25 mouse cellular contexts compared by ENCODE assay signal in the genomic region with DNA sequence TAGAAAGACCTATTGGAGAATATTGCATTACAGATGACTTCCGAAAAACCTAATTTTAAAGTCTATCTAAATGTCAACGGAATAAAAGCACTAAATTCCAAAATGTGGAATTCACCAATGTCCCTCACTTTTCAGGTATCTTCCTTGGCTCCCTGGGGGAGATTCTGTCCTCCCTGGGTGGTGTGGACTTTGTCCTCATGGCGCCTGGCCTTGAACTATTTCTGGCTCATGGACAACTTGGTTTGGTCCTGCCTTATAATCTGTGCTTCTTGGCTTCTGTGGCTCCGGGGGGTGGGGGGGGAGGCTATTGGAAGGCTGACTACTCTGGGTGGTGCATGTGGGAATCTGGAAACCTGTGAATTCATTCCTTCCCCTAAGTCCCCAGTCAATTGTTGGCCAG.
A peak's percentile ranks its signal among the peaks of the same experiment; 100 is the strongest.
DNase-seq lines count a peak whose midpoint lies in the region; ATAC-seq and TF ChIP-seq lines count a peak whose summit lies in the region.
"Had no signal": no experiment of that assay in that cellular context is flagged by ENCODE, and none has a peak within 500 bp of the region (broad histone marks: within the 10 kb centered on the region; RNA-seq: fewer than 3 reads in every experiment).

No protein-coding gene starts in this region.

- no peaks in the 10 kb centered on the region for H3K4me1 ChIP-seq in kidney, embryonic 16.5 days (ENCODE audit: insufficient read depth, low read length)
- H3K4me1 ChIP-seq in kidney, adult 2 months (ENCODE audit: control insufficient read depth, insufficient read depth, low read length): no peaks in the 10 kb centered on the region
- no peaks in the 10 kb centered on the region for H3K4me1 ChIP-seq in kidney, embryonic 14.5 days (ENCODE audit: control insufficient read depth, insufficient read depth, low read length)
- no peaks in the 10 kb centered on the region for H3K4me1 ChIP-seq in midbrain, embryonic 11.5 days (ENCODE audit: control insufficient read depth, insufficient read depth, low read length)
- no peaks in the 10 kb centered on the region for H3K4me1 ChIP-seq in midbrain, embryonic 16.5 days (ENCODE audit: control insufficient read depth, insufficient read depth, low read length)
- H3K4me1 ChIP-seq: embryonic facial prominence, embryonic 13.5 days; embryonic facial prominence, embryonic 15.5 days; forebrain, embryonic 12.5 days had no signal

- H3K9ac ChIP-seq in kidney, embryonic 16.5 days (replicated peaks; ENCODE audit: low read length): no peak overlapping the region
- no peak overlapping the region for H3K9ac ChIP-seq in kidney, embryonic 14.5 days (ENCODE audit: low read depth, low read length)
- H3K9ac ChIP-seq in midbrain, embryonic 11.5 days (ENCODE audit: low read length): no peak overlapping the region
- H3K9ac ChIP-seq in midbrain, embryonic 16.5 days (ENCODE audit: low read depth, low read length): no peak overlapping the region
- H3K9ac ChIP-seq: embryonic facial prominence, embryonic 13.5 days; embryonic facial prominence, embryonic 15.5 days; forebrain, embryonic 12.5 days had no signal

- no peak for ATAC-seq in kidney, embryonic 16.5 days (ENCODE audit: low FRiP score, low TSS enrichment)
- ATAC-seq in kidney, embryonic 14.5 days (ENCODE audit: low FRiP score, low TSS enrichment): no peak
- ATAC-seq in midbrain, embryonic 11.5 days (ENCODE audit: low FRiP score): no peak
- ATAC-seq in midbrain, embryonic 16.5 days: no peak
- ATAC-seq: forebrain, embryonic 14.5 days had no signal

- no peaks in the 10 kb centered on the region for H3K27me3 ChIP-seq in kidney, embryonic 16.5 days (ENCODE audit: insufficient read depth, low read length)
- no peaks in the 10 kb centered on the region for H3K27me3 ChIP-seq in kidney, adult 2 months (replicated peaks; ENCODE audit: control insufficient read depth, insufficient read depth, low read length)
- H3K27me3 ChIP-seq in kidney, embryonic 14.5 days (ENCODE audit: control insufficient read depth, insufficient read depth, low read length): no peaks in the 10 kb centered on the region
- no peaks in the 10 kb centered on the region for H3K27me3 ChIP-seq in midbrain, embryonic 11.5 days (ENCODE audit: control insufficient read depth, insufficient read depth, low read length)
- no peaks in the 10 kb centered on the region for H3K27me3 ChIP-seq in midbrain, embryonic 16.5 days (ENCODE audit: control insufficient read depth, insufficient read depth, low read depth, low read length)
- H3K27me3 ChIP-seq: embryonic facial prominence, embryonic 13.5 days; embryonic facial prominence, embryonic 15.5 days; forebrain, embryonic 12.5 days had no signal

- 86% methylated on average over 4 of the region's 4 CpGs for WGBS in kidney, embryonic 16.5 days
- 67% methylated on average over 4 of the region's 4 CpGs for WGBS in kidney, adult 2 months
- 92% methylated on average over 4 of the region's 4 CpGs for WGBS in kidney, embryonic 14.5 days
- 85% methylated on average over 4 of the region's 4 CpGs for WGBS in midbrain, embryonic 11.5 days
- 88% methylated on average over 4 of the region's 4 CpGs for WGBS in midbrain, embryonic 16.5 days

- DNase-seq in kidney, adult 11 months: peak; percentile 53
- peak; percentile 81 for DNase-seq in kidney, adult 2 months
- peak; percentile 81 for DNase-seq in kidney, adult 9 months
- no peak for DNase-seq in kidney, postnatal 4 days
- peak; percentile 35 for DNase-seq in midbrain, embryonic 11.5 days (ENCODE audit: low spot score, missing footprints)
- DNase-seq: adrenal gland, adult 2 months; adrenal gland, postnatal 10 days; adrenal gland, postnatal 25 days; B cell, adult 2 months; cerebellum, adult 11 months; cerebellum, adult 18-20 months; cerebellum, adult 8-10 months; cerebellum, adult 9-11 months; cerebellum, postnatal 14 days; cerebellum, postnatal 36 days; embryo, embryonic 11 days had no signal

- no peaks in the 10 kb centered on the region for H3K9me3 ChIP-seq in kidney, embryonic 16.5 days (ENCODE audit: low read length)
- H3K9me3 ChIP-seq in kidney, embryonic 14.5 days (ENCODE audit: control insufficient read depth, low read length): no peaks in the 10 kb centered on the region
- no peaks in the 10 kb centered on the region for H3K9me3 ChIP-seq in midbrain, embryonic 11.5 days (ENCODE audit: control insufficient read depth, low read length)
- H3K9me3 ChIP-seq in midbrain, embryonic 16.5 days (replicated peaks; ENCODE audit: control insufficient read depth, low read length, poor library complexity, severe bottlenecking): no peaks in the 10 kb centered on the region
- H3K9me3 ChIP-seq: embryonic facial prominence, embryonic 13.5 days; embryonic facial prominence, embryonic 15.5 days; forebrain, embryonic 10.5 days; forebrain, embryonic 12.5 days had no signal

- no peak overlapping the region for H3K4me2 ChIP-seq in kidney, embryonic 16.5 days (replicated peaks; ENCODE audit: low read depth, low read length)
- no peak overlapping the region for H3K4me2 ChIP-seq in kidney, embryonic 14.5 days (replicated peaks; ENCODE audit: low read depth, low read length)
- H3K4me2 ChIP-seq in midbrain, embryonic 11.5 days: no peak overlapping the region
- H3K4me2 ChIP-seq in midbrain, embryonic 16.5 days (ENCODE audit: low read length): no peak overlapping the region
- H3K4me2 ChIP-seq: embryonic facial prominence, embryonic 13.5 days; embryonic facial prominence, embryonic 15.5 days; forebrain, embryonic 12.5 days had no signal

- H3K27ac ChIP-seq in kidney, embryonic 16.5 days (ENCODE audit: low read length): no peak overlapping the region
- H3K27ac ChIP-seq in kidney, adult 2 months (ENCODE audit: insufficient read depth, low read depth, low read length): no peak overlapping the region; the same call in 1 of the 2 replicates
- no peak overlapping the region for H3K27ac ChIP-seq in kidney, embryonic 14.5 days (ENCODE audit: low read depth, low read length)
- no peak overlapping the region for H3K27ac ChIP-seq in midbrain, embryonic 11.5 days (ENCODE audit: low read depth, low read length)
- no peak overlapping the region for H3K27ac ChIP-seq in midbrain, embryonic 16.5 days (ENCODE audit: low read length)
- H3K27ac ChIP-seq: embryonic facial prominence, embryonic 13.5 days; embryonic facial prominence, embryonic 15.5 days; forebrain, embryonic 10.5 days; forebrain, embryonic 12.5 days had no signal

- TF ChIP-seq CTCF in kidney, adult 2 months (conservative IDR thresholded peaks at IDR 0.05; ENCODE audit: insufficient read depth, insufficient read length, low read depth, low read length): no peak

- TF ChIP-seq POLR2A in kidney, adult 2 months (IDR thresholded peaks at IDR 0.05; ENCODE audit: low read depth, low read length): no peak

- H3K4me3 ChIP-seq in kidney, embryonic 16.5 days (ENCODE audit: low read length): no peak overlapping the region
- no peak overlapping the region for H3K4me3 ChIP-seq in kidney, adult 2 months (ENCODE audit: insufficient read depth, low read depth, low read length)
- H3K4me3 ChIP-seq in kidney, embryonic 14.5 days (ENCODE audit: low read length): no peak overlapping the region
- no peak overlapping the region for H3K4me3 ChIP-seq in midbrain, embryonic 11.5 days (ENCODE audit: low read depth, low read length)
- H3K4me3 ChIP-seq in midbrain, embryonic 16.5 days (ENCODE audit: low read depth, low read length): no peak overlapping the region
- H3K4me3 ChIP-seq: embryonic facial prominence, embryonic 13.5 days; embryonic facial prominence, embryonic 15.5 days; erythroblast, embryonic 14.5 days; forebrain, embryonic 10.5 days; forebrain, embryonic 12.5 days had no signal

- H3K36me3 ChIP-seq in kidney, embryonic 16.5 days (ENCODE audit: insufficient read depth, low read length): no peaks in the 10 kb centered on the region
- H3K36me3 ChIP-seq in kidney, adult 2 months (ENCODE audit: control insufficient read depth, insufficient read depth, low read length): no peaks in the 10 kb centered on the region
- no peaks in the 10 kb centered on the region for H3K36me3 ChIP-seq in kidney, embryonic 14.5 days (ENCODE audit: control insufficient read depth, insufficient read depth, low read length)
- H3K36me3 ChIP-seq in midbrain, embryonic 11.5 days (ENCODE audit: control insufficient read depth, insufficient read depth, low read length): no peaks in the 10 kb centered on the region
- no peaks in the 10 kb centered on the region for H3K36me3 ChIP-seq in midbrain, embryonic 16.5 days (ENCODE audit: control insufficient read depth, insufficient read depth, low read length)
- H3K36me3 ChIP-seq: embryonic facial prominence, embryonic 13.5 days; embryonic facial prominence, embryonic 15.5 days; forebrain, embryonic 10.5 days; forebrain, embryonic 12.5 days had no signal

Comparison
In these comparisons a context has a peak if more than half of its experiments do, and no peak if none do; other contexts are left out.
1. DNase-seq: peak in kidney, adult 11 months (single experiment), kidney, adult 2 months (single experiment), kidney, adult 9 months (single experiment) and midbrain, embryonic 11.5 days (single experiment); none in kidney, postnatal 4 days (0 of 2).